Mouse (Mus musculus) hindbrain, embryonic 12.5 days (tissue): Measurements from ENCODE around the gene Txnip. TPM values are rescaled to one million over a fixed set of nuclear protein-coding genes. Genes with fewer than 3 reads are reported as not detected.

Experiments used
- ATAC-seq: fragments of 200-750 bp; cut with Nextera tagmentation; 2 replicates; pipeline ENCODE4 v1.8.0; 2017; ENCODE audit warnings: moderate TSS enrichment; ENCODE audit not compliant: low FRiP score
- H3K27ac ChIP-seq: fragments of 300-500 bp; sonication (generic); 2 replicates; pipeline ENCODE4 v1.5.1; 2016; ENCODE audit warnings: mild to moderate bottlenecking
- H3K27me3 ChIP-seq: fragments of 300-500 bp; sonication (generic); 2 replicates; pipeline ENCODE4 v1.6.1; 2016; ENCODE audit warnings: mild to moderate bottlenecking
- H3K36me3 ChIP-seq: fragments of 300-500 bp; sonication (generic); 2 replicates; pipeline ENCODE4 v1.6.1; 2016; ENCODE audit warnings: mild to moderate bottlenecking
- H3K4me1 ChIP-seq: fragments of 300-500 bp; sonication (generic); 2 replicates; pipeline ENCODE4 v1.6.1; 2016
- H3K4me2 ChIP-seq: fragments of 300-500 bp; sonication (generic); replicated peaks from 2 replicates; pipeline ENCODE4 v1.6.1; 2016; ENCODE audit warnings: mild to moderate bottlenecking
- H3K4me3 ChIP-seq: fragments of 300-500 bp; sonication (generic); 2 replicates; pipeline ENCODE4 v1.5.1; 2016; ENCODE audit warnings: mild to moderate bottlenecking
- H3K9ac ChIP-seq: fragments of 300-500 bp; sonication (generic); 2 replicates; pipeline ENCODE4 v1.6.1; 2016; ENCODE audit warnings: mild to moderate bottlenecking, moderate library complexity
- H3K9me3 ChIP-seq: fragments of 300-500 bp; sonication (generic); replicated peaks from 2 replicates; pipeline ENCODE4 v1.6.1; 2016; ENCODE audit warnings: mild to moderate bottlenecking
- WGBS: fragments of 180-500 bp; shearing (Covaris S2); methylation state at CpG from one replicate; pipeline ENCODE4 v1.1.7; 2016; 5-methylcytosine and 5-hydroxymethylcytosine counted together
- polyA plus RNA-seq: library from polyadenylated mRNA; unstranded; fragments of >200 nt; fragmentation: Nextera tagmentation; extraction: Ambion mirVana; gene quantifications from 2 replicates; pipeline ENCODE4 v1.2.1, GENCODE M21; 2016

Gene Txnip
- polyA plus RNA-seq, 1 experiment from 2014 or later, result 58.7 TPM

- Histone ChIP-seq H3K27ac (no peak overlapping the region), H3K36me3 (no peaks in the 10 kb centered on the region; the same call in 1 of the 2 replicates), H3K4me1 (peaks cover 14% of the 10 kb centered on the region), H3K4me3 (no peak overlapping the region), H3K9ac (no peak overlapping the region), H3K4me2 (no peak overlapping the region), H3K9me3 (no peaks in the 10 kb centered on the region), H3K27me3 (0 out of 2 replicates have a peak, but pooled peaks cover 13% of the 10 kb centered on the region)
- 84% methylated on average over 16 of the region's 16 CpGs for WGBS
- no peak for ATAC-seq
Measured at GRCm38 (mm10) chr3:96581771-96582515, 24.2 kb downstream of the Txnip start.

- peaks cover 9% of the 10 kb centered on the region for H3K4me1 ChIP-seq
- H3K4me2 ChIP-seq, result no peak overlapping the region
- 90% methylated on average over 5 of the region's 5 CpGs for WGBS
- no peak overlapping the region for H3K9ac ChIP-seq
- no peak for ATAC-seq
- H3K27me3 ChIP-seq, result 0 out of 2 replicates have a peak, but pooled peaks cover 13% of the 10 kb centered on the region
- no peaks in the 10 kb centered on the region; the same call in 1 of the 2 replicates for H3K36me3 ChIP-seq
- no peak overlapping the region for H3K27ac ChIP-seq
- 0 out of 2 replicates have a peak, but pooled peaks cover 3% of the 10 kb centered on the region for H3K9me3 ChIP-seq
- no peak overlapping the region for H3K4me3 ChIP-seq
Measured at GRCm38 (mm10) chr3:96583386-96583785, 25.6 kb downstream of the Txnip start.

- 0 out of 2 replicates have a peak, but pooled peaks cover 3% of the 10 kb centered on the region for H3K9me3 ChIP-seq
- no peak overlapping the region for H3K4me2 ChIP-seq
- ATAC-seq, result no peak
- H3K4me3 ChIP-seq, result no peak overlapping the region
- WGBS, result 83% methylated on average over 4 of the region's 4 CpGs
- peaks cover 10% of the 10 kb centered on the region for H3K27me3 ChIP-seq
- H3K4me1 ChIP-seq, result peaks cover 13% of the 10 kb centered on the region
- H3K36me3 ChIP-seq, result no peaks in the 10 kb centered on the region
- no peak overlapping the region for H3K27ac ChIP-seq
- H3K9ac ChIP-seq, result no peak overlapping the region
Measured at GRCm38 (mm10) chr3:96590657-96591056, 32.9 kb downstream of the Txnip start.

GRCm38 (mm10) chr3:96593374-96593773 is 35.6 kb downstream of the Txnip start:
- ATAC-seq, result peak; percentile 2; the same call in 1 of the 2 replicates
- peak overlapping the region; percentile 81 for H3K27ac ChIP-seq
- peaks cover 24% of the 10 kb centered on the region for H3K27me3 ChIP-seq
- no peaks in the 10 kb centered on the region for H3K36me3 ChIP-seq
- 1% methylated on average over 10 of the region's 10 CpGs for WGBS
- no peaks in the 10 kb centered on the region for H3K9me3 ChIP-seq
- peak overlapping the region; percentile 86 for H3K4me2 ChIP-seq
- H3K9ac ChIP-seq, result peak overlapping the region; percentile 61
- peaks cover 38% of the 10 kb centered on the region for H3K4me1 ChIP-seq
- H3K4me3 ChIP-seq, result peak overlapping the region; percentile 57

GRCm38 (mm10) chr3:96593790-96594560 is 36.2 kb downstream of the Txnip start, which contains the start of gene Polr3gl:
Gene Polr3gl (minus strand): TSS chr3:96594181.
- under 1% methylated on average over 38 of the region's 38 CpGs for WGBS
- ATAC-seq, result peak; percentile 80
- peak within 1 kb of the TSS; percentile 61 for H3K9ac ChIP-seq
- no peaks in the 10 kb centered on the region for H3K36me3 ChIP-seq
- H3K4me1 ChIP-seq, result peaks cover 43% of the 10 kb centered on the region
- no peaks in the 10 kb centered on the region for H3K9me3 ChIP-seq
- peak within 1 kb of the TSS; percentile 86 for H3K4me2 ChIP-seq
- H3K27me3 ChIP-seq, result peaks cover 27% of the 10 kb centered on the region
- H3K4me3 ChIP-seq, result peak within 1 kb of the TSS; percentile 57
- peak within 1 kb of the TSS; percentile 81 for H3K27ac ChIP-seq

GRCm38 (mm10) chr3:96594851-96595250 is 37.1 kb downstream of the Txnip start:
- 81% methylated on average over 5 of the region's 5 CpGs for WGBS
- Histone ChIP-seq H3K36me3 (no peaks in the 10 kb centered on the region), H3K4me1 (peaks cover 47% of the 10 kb centered on the region)

GRCm38 (mm10) chr3:96595661-96596060 is 37.9 kb downstream of the Txnip start:
- Histone ChIP-seq H3K4me3 (no peak overlapping the region; the same call in 1 of the 2 replicates), H3K9ac (no peak overlapping the region), H3K4me2 (peak overlapping the region; percentile 94), H3K4me1 (peaks cover 52% of the 10 kb centered on the region), H3K36me3 (no peaks in the 10 kb centered on the region), H3K27me3 (peaks cover 32% of the 10 kb centered on the region), H3K27ac (no peak overlapping the region), H3K9me3 (no peaks in the 10 kb centered on the region)
- WGBS, result 22% methylated on average over 6 of the region's 6 CpGs
- ATAC-seq, result no peak

More at GRCm38 (mm10) chr3:96594851-96595250, 37.1 kb downstream of the Txnip start:
- no peak overlapping the region for H3K4me2 ChIP-seq
- no peak overlapping the region for H3K9ac ChIP-seq
- H3K4me3 ChIP-seq, result no peak overlapping the region
- peaks cover 32% of the 10 kb centered on the region for H3K27me3 ChIP-seq
- ATAC-seq, result no peak
- no peaks in the 10 kb centered on the region for H3K9me3 ChIP-seq
- no peak overlapping the region for H3K27ac ChIP-seq

- peak within 1 kb of the TSS; percentile 79 for H3K27ac ChIP-seq
Measured at GRCm38 (mm10) chr3:96596228-96596707, 38.5 kb downstream of the Txnip start, which contains the start of gene Ankrd34a. Gene Ankrd34a (plus strand): TSS chr3:96596636.

GRCm38 (mm10) chr3:96596855-96597254 is 39.1 kb downstream of the Txnip start:
- ATAC-seq, result no peak
- H3K4me3 ChIP-seq, result peak overlapping the region; percentile 52
- H3K27ac ChIP-seq, result no peak overlapping the region
- under 1% methylated on average over 11 of the region's 12 CpGs for WGBS
- peaks cover 32% of the 10 kb centered on the region for H3K27me3 ChIP-seq
- H3K36me3 ChIP-seq, result no peaks in the 10 kb centered on the region
- H3K4me1 ChIP-seq, result peaks cover 52% of the 10 kb centered on the region
- H3K9me3 ChIP-seq, result no peaks in the 10 kb centered on the region
- H3K4me2 ChIP-seq, result peak overlapping the region; percentile 94
- peak overlapping the region; percentile 78 for H3K9ac ChIP-seq

More at GRCm38 (mm10) chr3:96596228-96596707, 38.5 kb downstream of the Txnip start, which contains the start of gene Ankrd34a:
- H3K9ac ChIP-seq, result peak within 1 kb of the TSS; percentile 78
- H3K36me3 ChIP-seq, result no peaks in the 10 kb centered on the region
- H3K4me3 ChIP-seq, result peak within 1 kb of the TSS; percentile 52
- peak within 1 kb of the TSS; percentile 94 for H3K4me2 ChIP-seq
- ATAC-seq, result no peak
- 2% methylated on average over 20 of the region's 23 CpGs for WGBS
- H3K27me3 ChIP-seq, result peaks cover 32% of the 10 kb centered on the region
- H3K4me1 ChIP-seq, result peaks cover 52% of the 10 kb centered on the region
- no peaks in the 10 kb centered on the region for H3K9me3 ChIP-seq

- peak overlapping the region; percentile 79 for H3K27ac ChIP-seq
- H3K4me3 ChIP-seq, result peak overlapping the region; percentile 52
- peaks cover 57% of the 10 kb centered on the region for H3K4me1 ChIP-seq
- no peaks in the 10 kb centered on the region for H3K9me3 ChIP-seq
- H3K4me2 ChIP-seq, result peak overlapping the region; percentile 94
- WGBS, result under 1% methylated on average over 40 of the region's 40 CpGs
- H3K9ac ChIP-seq, result peak overlapping the region; percentile 78
- H3K27me3 ChIP-seq, result peaks cover 32% of the 10 kb centered on the region
- no peaks in the 10 kb centered on the region for H3K36me3 ChIP-seq
- ATAC-seq, result no peak
Measured at GRCm38 (mm10) chr3:96597435-96597891, 39.7 kb downstream of the Txnip start.

GRCm38 (mm10) chr3:96598156-96599068 is 40.7 kb downstream of the Txnip start:
- peaks cover 58% of the 10 kb centered on the region for H3K4me1 ChIP-seq

More at GRCm38 (mm10) chr3:96598156-96599068, 40.7 kb downstream of the Txnip start:
- peaks cover 32% of the 10 kb centered on the region for H3K27me3 ChIP-seq
- no peaks in the 10 kb centered on the region for H3K9me3 ChIP-seq
- no peak for ATAC-seq
- H3K9ac ChIP-seq, result peak overlapping the region; percentile 78
- peak overlapping the region; percentile 79 for H3K27ac ChIP-seq
- peak overlapping the region; percentile 94 for H3K4me2 ChIP-seq
- WGBS, result 1% methylated on average over 53 of the region's 54 CpGs
- peak overlapping the region; percentile 52 for H3K4me3 ChIP-seq
- no peaks in the 10 kb centered on the region for H3K36me3 ChIP-seq
